In the genomic region with DNA sequence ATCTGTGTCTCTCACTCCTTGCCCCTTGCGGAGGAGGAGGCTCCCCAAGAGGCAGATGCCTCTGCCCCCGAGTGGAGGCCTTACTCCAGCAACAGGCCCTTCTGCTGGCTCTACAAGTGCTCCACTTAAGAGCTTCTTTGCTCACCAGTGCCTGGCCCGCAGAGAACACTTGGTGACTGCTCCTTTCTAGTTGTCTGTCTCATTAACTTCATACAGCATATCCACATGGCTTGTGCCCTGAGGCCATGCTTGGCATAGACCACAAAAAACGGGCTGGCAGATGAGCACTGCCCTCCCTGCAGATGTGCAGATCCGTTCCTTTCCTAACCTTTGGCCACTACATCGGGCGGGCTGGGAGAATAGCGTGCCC, we compare ENCODE assay signal across 10 mouse cellular contexts. TPM values are rescaled to one million over a fixed set of nuclear protein-coding genes. Genes with fewer than 3 reads are reported as not detected.
DNase-seq lines count a peak whose midpoint lies in the region; ATAC-seq and TF ChIP-seq lines count a peak whose summit lies in the region.
"Had no signal": no experiment of that assay in that cellular context is flagged by ENCODE, and none has a peak within 500 bp of the region (broad histone marks: within the 10 kb centered on the region; RNA-seq: fewer than 3 reads in every experiment).

No protein-coding gene starts in this region.

- no peak overlapping the region for H3K4me3 ChIP-seq in lung, postnatal 0 days (ENCODE audit: low read depth, low read length)
- peak overlapping the region; percentile 49 for H3K4me3 ChIP-seq in forebrain, embryonic 15.5 days
- H3K4me3 ChIP-seq in limb, embryonic 13.5 days: peak overlapping the region; percentile 58
- H3K4me3 ChIP-seq in stomach, postnatal 0 days (ENCODE audit: low read depth, low read length): peak overlapping the region; percentile 50

- intact Hi-C loops in left cerebral cortex, postnatal 25 days (cut with DNase I): no loop called here

- no peak overlapping the region for H3K27ac ChIP-seq in lung, postnatal 0 days (ENCODE audit: low read length)
- no peak overlapping the region for H3K27ac ChIP-seq in forebrain, embryonic 15.5 days (replicated peaks)
- no peak overlapping the region for H3K27ac ChIP-seq in limb, embryonic 13.5 days
- no peak overlapping the region for H3K27ac ChIP-seq in stomach, postnatal 0 days (replicated peaks)

- no peak for TF ChIP-seq CTCF in lung, postnatal 0 days (IDR thresholded peaks at IDR 0.05)
- no peak for TF ChIP-seq CTCF in stomach, postnatal 0 days (IDR thresholded peaks at IDR 0.05; ENCODE audit: low read depth)

- H3K9ac ChIP-seq in lung, postnatal 0 days (replicated peaks; ENCODE audit: low read depth): no peak overlapping the region
- H3K9ac ChIP-seq in forebrain, embryonic 15.5 days (replicated peaks): 0 out of 2 replicates have a peak overlapping the region, but pooled peaks have one; percentile 59
- H3K9ac ChIP-seq in limb, embryonic 13.5 days: no peak overlapping the region
- no peak overlapping the region for H3K9ac ChIP-seq in stomach, postnatal 0 days (ENCODE audit: low read length)

- no peak for TF ChIP-seq EP300 in lung, postnatal 0 days (IDR thresholded peaks at IDR 0.05)
- no peak for TF ChIP-seq EP300 in stomach, postnatal 0 days (optimal IDR thresholded peaks at IDR 0.05)

- H3K9me3 ChIP-seq in lung, postnatal 0 days (ENCODE audit: low read length): no peaks in the 10 kb centered on the region
- H3K9me3 ChIP-seq in forebrain, embryonic 15.5 days: no peaks in the 10 kb centered on the region
- no peaks in the 10 kb centered on the region for H3K9me3 ChIP-seq in limb, embryonic 13.5 days
- H3K9me3 ChIP-seq in stomach, postnatal 0 days (ENCODE audit: control insufficient read depth, low read length): no peaks in the 10 kb centered on the region

- no peaks in the 10 kb centered on the region for H3K4me1 ChIP-seq in lung, postnatal 0 days (ENCODE audit: insufficient read depth, low read depth, low read length)
- H3K4me1 ChIP-seq in forebrain, embryonic 15.5 days: no peaks in the 10 kb centered on the region
- H3K4me1 ChIP-seq in limb, embryonic 13.5 days: no peaks in the 10 kb centered on the region
- no peaks in the 10 kb centered on the region for H3K4me1 ChIP-seq in stomach, postnatal 0 days (replicated peaks; ENCODE audit: control insufficient read depth, insufficient read depth)

- H3K4me2 ChIP-seq in lung, postnatal 0 days (replicated peaks; ENCODE audit: low read depth, low read length): peak overlapping the region; percentile 68
- H3K4me2 ChIP-seq in forebrain, embryonic 15.5 days (replicated peaks): peak overlapping the region; percentile 49
- H3K4me2 ChIP-seq in limb, embryonic 13.5 days (replicated peaks): peak overlapping the region; percentile 69
- no peak overlapping the region for H3K4me2 ChIP-seq in stomach, postnatal 0 days (replicated peaks; ENCODE audit: low read depth)

- 0 out of 2 replicates have a peak, but pooled peaks have one; percentile 3 for ATAC-seq in lung, postnatal 0 days
- peak; percentile 31; the same call in 1 of the 2 replicates for ATAC-seq in forebrain, embryonic 15.5 days (replicated peaks)
- no peak for ATAC-seq in limb, embryonic 13.5 days (ENCODE audit: low FRiP score, low read depth)
- no peak for ATAC-seq in stomach, postnatal 0 days (ENCODE audit: low FRiP score, low TSS enrichment)

- 56% methylated on average over 7 of the region's 8 CpGs for WGBS in lung, postnatal 0 days
- 69% methylated on average over 8 of the region's 8 CpGs for WGBS in forebrain, embryonic 15.5 days
- WGBS in limb, embryonic 13.5 days: 56% methylated on average over 8 of the region's 8 CpGs
- 61% methylated on average over 8 of the region's 8 CpGs for WGBS in stomach, postnatal 0 days

- no peaks in the 10 kb centered on the region for H3K36me3 ChIP-seq in lung, postnatal 0 days (ENCODE audit: insufficient read depth, low read length)
- no peaks in the 10 kb centered on the region for H3K36me3 ChIP-seq in forebrain, embryonic 15.5 days
- H3K36me3 ChIP-seq in limb, embryonic 13.5 days: no peaks in the 10 kb centered on the region
- H3K36me3 ChIP-seq in stomach, postnatal 0 days (ENCODE audit: control insufficient read depth, insufficient read depth, low read length): no peaks in the 10 kb centered on the region

- H3K27me3 ChIP-seq in lung, postnatal 0 days (replicated peaks; ENCODE audit: insufficient read depth, low read length): no peaks in the 10 kb centered on the region
- no peaks in the 10 kb centered on the region for H3K27me3 ChIP-seq in forebrain, embryonic 15.5 days
- H3K27me3 ChIP-seq in limb, embryonic 13.5 days: peaks cover 43% of the 10 kb centered on the region
- H3K27me3 ChIP-seq in stomach, postnatal 0 days (ENCODE audit: control insufficient read depth, insufficient read depth, low read length): no peaks in the 10 kb centered on the region

- DNase-seq in lung, postnatal 0 days (ENCODE audit: low spot score): no peak
- DNase-seq in lung, postnatal 4 days: no peak
- no peak for DNase-seq in stomach, postnatal 0 days (ENCODE audit: low spot score)
- DNase-seq in urinary bladder, postnatal 25 days (ENCODE audit: low spot score): no peak
- no peak for DNase-seq in left cerebral cortex, postnatal 25 days (ENCODE audit: low spot score in 2 of 2)

RNA-seq across cellular contexts. Expression of a gene that starts 6.2 kb away (rescaled TPM):
- polyA plus RNA-seq in lung, postnatal 0 days (2015; fragmentation: Nextera tagmentation; extraction: Ambion mirVana): not detected in 2 replicates
- polyA plus RNA-seq in forebrain, embryonic 15.5 days (2015; fragmentation: Nextera tagmentation; extraction: Ambion mirVana): not detected in 2 replicates
- not detected in 2 replicates for polyA plus RNA-seq in limb, embryonic 13.5 days (2015; fragmentation: Nextera tagmentation; extraction: Ambion mirVana)
- polyA plus RNA-seq in stomach, postnatal 0 days (2015; fragmentation: Nextera tagmentation; extraction: Ambion mirVana): not detected in 2 replicates
- not detected for total RNA-seq in left cerebral cortex, postnatal 25 days (2021)
- total RNA-seq: left cerebral cortex, adult 18-20 months; neutrophil, adult 5-6 weeks had no signal
- polyA plus RNA-seq: frontal cortex, adult 2 months had no signal

RNA-seq across cellular contexts. Expression of a gene that starts 25.7 kb away (rescaled TPM):
- not detected in 2 replicates for polyA plus RNA-seq in lung, postnatal 0 days (2015; fragmentation: Nextera tagmentation; extraction: Ambion mirVana)
- polyA plus RNA-seq in forebrain, embryonic 15.5 days (2015; fragmentation: Nextera tagmentation; extraction: Ambion mirVana): not detected in 2 replicates
- not detected in 2 replicates for polyA plus RNA-seq in limb, embryonic 13.5 days (2015; fragmentation: Nextera tagmentation; extraction: Ambion mirVana)
- polyA plus RNA-seq in stomach, postnatal 0 days (2015; fragmentation: Nextera tagmentation; extraction: Ambion mirVana): not detected in 2 replicates
- total RNA-seq in left cerebral cortex, postnatal 25 days (2021): not detected
- total RNA-seq: left cerebral cortex, adult 18-20 months; neutrophil, adult 5-6 weeks had no signal
- polyA plus RNA-seq: frontal cortex, adult 2 months had no signal

RNA-seq across cellular contexts. Expression of a gene that starts 25.9 kb away (rescaled TPM):
- 0.33 and 0.38 TPM in 2 replicates for polyA plus RNA-seq in lung, postnatal 0 days (2015; fragmentation: Nextera tagmentation; extraction: Ambion mirVana)
- polyA plus RNA-seq in forebrain, embryonic 15.5 days (2015; fragmentation: Nextera tagmentation; extraction: Ambion mirVana): 1.0 and 1.9 TPM in 2 replicates
- polyA plus RNA-seq in limb, embryonic 13.5 days (2015; fragmentation: Nextera tagmentation; extraction: Ambion mirVana): 0.87 and 1.3 TPM in 2 replicates
- polyA plus RNA-seq in stomach, postnatal 0 days (2015; fragmentation: Nextera tagmentation; extraction: Ambion mirVana): 0.58 and 0.81 TPM in 2 replicates
- 1 to 10 TPM; 4.4 to 4.8 TPM for total RNA-seq in left cerebral cortex, postnatal 25 days (2021)
- total RNA-seq: neutrophil, adult 5-6 weeks had no signal

Comparison
In these comparisons a context has a peak if more than half of its experiments do, and no peak if none do; other contexts are left out.
1. ATAC-seq: peak in lung, postnatal 0 days (single experiment) and forebrain, embryonic 15.5 days (single experiment); none in limb, embryonic 13.5 days (single experiment) and stomach, postnatal 0 days (single experiment).